Mouse (Mus musculus): Measurements from ENCODE around the gene Cnnm4. TPM values are rescaled to one million over a fixed set of nuclear protein-coding genes. Genes with fewer than 3 reads are reported as not detected.

Gene Cnnm4
- polyA plus RNA-seq, 1 experiment from 2014 or later = 10.9 TPM

DNA sequence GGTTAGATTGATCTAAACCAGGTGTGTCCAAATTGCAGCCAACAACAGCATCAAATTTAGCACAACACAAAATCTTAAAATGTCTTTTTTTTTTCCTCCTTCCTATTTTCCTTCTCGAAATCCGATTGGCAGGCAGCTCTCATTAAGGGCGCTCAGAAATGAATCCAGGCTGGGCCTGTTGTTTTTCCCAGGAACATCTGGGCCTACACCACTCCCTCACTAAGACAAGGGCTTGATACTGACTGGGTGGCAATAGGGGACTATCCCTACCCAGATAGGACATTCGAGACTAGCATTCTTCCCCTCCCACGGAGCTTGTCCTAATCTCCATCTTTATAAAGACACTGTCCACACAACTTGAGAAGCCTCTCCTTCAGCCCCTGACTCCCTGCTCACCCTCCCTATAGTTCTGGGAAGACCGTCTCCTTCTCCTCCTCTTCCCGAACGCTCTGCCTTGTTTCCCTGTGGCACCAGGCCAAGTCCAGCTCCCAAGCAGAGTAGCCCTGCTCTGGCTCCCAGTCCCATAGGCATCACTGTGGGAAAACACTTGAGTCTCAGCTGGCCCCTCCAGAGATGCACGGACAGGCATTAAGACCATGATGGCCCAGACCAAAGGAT lies 76.7 kb downstream of the Cnnm4 start:
- peak overlapping the region; percentile 72 for H3K27ac ChIP-seq (ENCODE audit: low read depth)
- DNase-seq (peak; percentile 75), ATAC-seq (ENCODE audit: insufficient read depth) (no peak)
- H3K9ac ChIP-seq = peak overlapping the region; percentile 26; the same call in 1 of the 2 replicates
- H3K4me1 ChIP-seq (ENCODE audit: insufficient read depth) = 0 out of 2 replicates have a peak, but pooled peaks cover 8% of the 10 kb centered on the region
- H3K27me3 ChIP-seq (ENCODE audit: insufficient read depth, low read length) = no peaks in the 10 kb centered on the region
- no peak overlapping the region for H3K4me3 ChIP-seq (ENCODE audit: low read depth, low read length)
- no peak for TF ChIP-seq CTCF (IDR thresholded peaks at IDR 0.05; ENCODE audit: low read depth)
- peaks cover 52% of the 10 kb centered on the region for H3K36me3 ChIP-seq (ENCODE audit: insufficient read depth)
- 23% methylated on average over 9 of the region's 9 CpGs for WGBS
- H3K9me3 ChIP-seq (ENCODE audit: low read depth, low read length) = no peaks in the 10 kb centered on the region
- 0 out of 2 replicates have a peak overlapping the region, but pooled peaks have one; percentile 10 for H3K4me2 ChIP-seq

DNA sequence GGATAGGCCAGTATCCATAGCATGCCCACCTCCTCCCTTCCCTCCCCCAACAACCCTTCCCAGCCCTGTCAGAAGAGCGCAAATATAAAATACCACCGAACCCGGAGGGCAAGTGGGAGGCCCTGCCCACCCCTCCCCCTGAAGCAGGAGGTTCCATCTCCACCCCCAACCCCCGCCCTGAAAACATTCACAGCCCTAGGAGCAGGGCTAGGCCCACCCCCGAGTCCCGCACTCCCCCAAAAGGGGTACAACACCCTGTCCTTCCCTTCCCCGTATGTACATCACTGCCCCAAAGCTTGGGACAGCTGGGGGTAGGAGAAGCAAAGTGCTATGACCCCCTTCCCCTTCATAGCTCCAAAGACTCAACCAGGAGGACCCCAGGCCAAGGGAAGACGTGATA lies 77.4 kb downstream of the Cnnm4 start:
- Histone ChIP-seq H3K4me3 (ENCODE audit: low read depth, low read length) (no peak overlapping the region), H3K9ac (no peak overlapping the region), H3K36me3 (ENCODE audit: insufficient read depth) (peaks cover 59% of the 10 kb centered on the region), H3K27ac (ENCODE audit: low read depth) (no peak overlapping the region), H3K9me3 (ENCODE audit: low read depth, low read length) (no peaks in the 10 kb centered on the region), H3K27me3 (ENCODE audit: insufficient read depth, low read length) (no peaks in the 10 kb centered on the region), H3K4me1 (ENCODE audit: insufficient read depth) (0 out of 2 replicates have a peak, but pooled peaks cover 8% of the 10 kb centered on the region), H3K4me2 (0 out of 2 replicates have a peak overlapping the region, but pooled peaks have one; percentile 10)
- 31% methylated on average over 8 of the region's 8 CpGs for WGBS
- no peak for TF ChIP-seq CTCF (IDR thresholded peaks at IDR 0.05; ENCODE audit: low read depth)
- DNase-seq (no peak), ATAC-seq (ENCODE audit: insufficient read depth) (no peak)

- no peak overlapping the region for H3K27ac ChIP-seq (ENCODE audit: low read depth)
These were observed 78.1 kb downstream of the Cnnm4 start for GRCm38 (mm10) chr1:36549491-36549890.

GRCm38 (mm10) chr1:36550075-36550863 lies 78.8 kb downstream of the Cnnm4 start:
- Histone ChIP-seq H3K4me1 (ENCODE audit: insufficient read depth) (peaks cover 17% of the 10 kb centered on the region), H3K9ac (no peak overlapping the region), H3K4me3 (ENCODE audit: low read depth, low read length) (no peak overlapping the region), H3K9me3 (ENCODE audit: low read depth, low read length) (no peaks in the 10 kb centered on the region), H3K36me3 (ENCODE audit: insufficient read depth) (peaks cover 74% of the 10 kb centered on the region), H3K4me2 (no peak overlapping the region), H3K27me3 (ENCODE audit: insufficient read depth, low read length) (no peaks in the 10 kb centered on the region), H3K27ac (ENCODE audit: low read depth) (no peak overlapping the region)
- no peak for DNase-seq
- no peak for ATAC-seq (ENCODE audit: insufficient read depth)
- TF ChIP-seq CTCF (IDR thresholded peaks at IDR 0.05; ENCODE audit: low read depth) = no peak
- 73% methylated on average over 20 of the region's 20 CpGs for WGBS

More at GRCm38 (mm10) chr1:36549491-36549890, 78.1 kb downstream of the Cnnm4 start:
- Histone ChIP-seq H3K4me2 (no peak overlapping the region), H3K4me3 (ENCODE audit: low read depth, low read length) (no peak overlapping the region), H3K9me3 (ENCODE audit: low read depth, low read length) (no peaks in the 10 kb centered on the region), H3K9ac (peak overlapping the region; percentile 3; the same call in 1 of the 2 replicates), H3K36me3 (ENCODE audit: insufficient read depth) (peaks cover 66% of the 10 kb centered on the region), H3K27me3 (ENCODE audit: insufficient read depth, low read length) (no peaks in the 10 kb centered on the region), H3K4me1 (ENCODE audit: insufficient read depth) (peaks cover 12% of the 10 kb centered on the region)
- ATAC-seq (ENCODE audit: insufficient read depth) = no peak
- no peak for TF ChIP-seq CTCF (IDR thresholded peaks at IDR 0.05; ENCODE audit: low read depth)
- no peak for DNase-seq
- 77% methylated on average over 18 of the region's 18 CpGs for WGBS

- no peak for ATAC-seq (ENCODE audit: insufficient read depth)
- Histone ChIP-seq H3K27ac (ENCODE audit: low read depth) (no peak overlapping the region), H3K9me3 (ENCODE audit: low read depth, low read length) (no peaks in the 10 kb centered on the region), H3K27me3 (ENCODE audit: insufficient read depth, low read length) (no peaks in the 10 kb centered on the region), H3K4me3 (ENCODE audit: low read depth, low read length) (no peak overlapping the region), H3K4me2 (no peak overlapping the region), H3K4me1 (ENCODE audit: insufficient read depth) (peaks cover 21% of the 10 kb centered on the region), H3K36me3 (ENCODE audit: insufficient read depth) (peaks cover 78% of the 10 kb centered on the region), H3K9ac (no peak overlapping the region)
- DNase-seq = no peak
- 79% methylated on average over 17 of the region's 17 CpGs for WGBS
- peak; percentile 5; the same call in 1 of the 2 replicates for TF ChIP-seq CTCF (IDR thresholded peaks at IDR 0.05; ENCODE audit: low read depth)
These were observed 80.5 kb downstream of the Cnnm4 start for GRCm38 (mm10) chr1:36551904-36552303.

GRCm38 (mm10) chr1:36552506-36552905 lies 81.1 kb downstream of the Cnnm4 start:
- H3K4me3 ChIP-seq (ENCODE audit: low read depth, low read length) = no peak overlapping the region
- no peak overlapping the region for H3K27ac ChIP-seq (ENCODE audit: low read depth)
- 86% methylated on average over 16 of the region's 16 CpGs for WGBS
- DNase-seq (no peak), ATAC-seq (ENCODE audit: insufficient read depth) (no peak)
- no peaks in the 10 kb centered on the region for H3K27me3 ChIP-seq (ENCODE audit: insufficient read depth, low read length)
- peaks cover 78% of the 10 kb centered on the region for H3K36me3 ChIP-seq (ENCODE audit: insufficient read depth)
- no peak overlapping the region for H3K9ac ChIP-seq
- peaks cover 21% of the 10 kb centered on the region for H3K4me1 ChIP-seq (ENCODE audit: insufficient read depth)
- no peak for TF ChIP-seq CTCF (IDR thresholded peaks at IDR 0.05; ENCODE audit: low read depth)
- no peak overlapping the region for H3K4me2 ChIP-seq
- no peaks in the 10 kb centered on the region for H3K9me3 ChIP-seq (ENCODE audit: low read depth, low read length)

All from lung, embryonic 14.5 days (tissue).